Mouse (Mus musculus) bone marrow macrophage, adult 2 months (primary cell): Measurements from ENCODE around the gene Clec1a. TPM values are rescaled to one million over a fixed set of nuclear protein-coding genes. Genes with fewer than 3 reads are reported as not detected.

Experiments
- H3K27ac ChIP-seq: 2 replicates; pipeline ENCODE4 v1.5.1; 2012; ENCODE audit warnings: low read depth, low read length; ENCODE audit not compliant: insufficient read depth
- H3K4me1 ChIP-seq: 2 replicates; pipeline ENCODE4 v1.6.1; 2012; ENCODE audit warnings: low read length; ENCODE audit not compliant: control insufficient read depth, insufficient read depth
- H3K4me3 ChIP-seq: 2 replicates; pipeline ENCODE4 v1.5.1; 2012; ENCODE audit warnings: mild to moderate bottlenecking, low read length, moderate library complexity; ENCODE audit not compliant: insufficient read depth
- CTCF ChIP-seq: IDR thresholded peaks from 2 replicates; pipeline ENCODE4 v1.5.1; 2012; ENCODE audit warnings: low read depth, mild to moderate bottlenecking, low read length, moderate library complexity
- POLR2A ChIP-seq: IDR thresholded peaks from 2 replicates; pipeline ENCODE4 v1.6.1; 2012; ENCODE audit warnings: mild to moderate bottlenecking, low read depth, low read length, borderline replicate concordance
- polyA plus RNA-seq: library from polyadenylated mRNA; stranded (reverse); fragments of >200 nt; gene quantifications from 2 replicates; pipeline ENCODE4 v1.2.4, GENCODE M21; 2012; ENCODE audit not compliant: missing spikeins, insufficient read depth, insufficient read length

Gene Clec1a
- polyA plus RNA-seq, 1 experiment, result 0.46 TPM

DNA sequence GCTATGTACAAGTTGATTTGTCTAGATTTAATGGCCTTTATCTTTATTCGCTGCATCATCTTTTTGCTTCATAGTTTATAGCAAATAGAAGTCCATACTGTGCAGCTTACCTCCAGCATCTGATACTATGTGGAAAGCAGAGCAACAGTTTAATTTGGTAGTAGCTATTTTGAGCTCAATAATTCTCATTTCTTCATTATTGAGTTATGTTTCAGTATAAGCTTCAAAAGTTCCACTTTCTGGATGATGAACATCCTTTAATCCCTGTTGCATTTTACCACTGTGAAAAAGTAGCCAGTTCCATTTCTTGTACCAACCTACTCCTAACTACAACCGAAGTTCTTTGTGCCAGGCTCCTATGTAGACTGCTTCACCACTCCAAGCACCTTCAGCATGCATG is 43.2 kb downstream of the Clec1a start, which contains the start of gene Clec9a:
TSS of gene Clec9a (plus strand) at position 301 of the 400 bp plus-strand sequence.
- H3K27ac ChIP-seq, result peak within 1 kb of the TSS; percentile 84
- no peak within 1 kb of the TSS for H3K4me3 ChIP-seq
- TF ChIP-seq CTCF (no peak), POLR2A (no peak)
- peaks cover 11% of the 10 kb centered on the region for H3K4me1 ChIP-seq

DNA sequence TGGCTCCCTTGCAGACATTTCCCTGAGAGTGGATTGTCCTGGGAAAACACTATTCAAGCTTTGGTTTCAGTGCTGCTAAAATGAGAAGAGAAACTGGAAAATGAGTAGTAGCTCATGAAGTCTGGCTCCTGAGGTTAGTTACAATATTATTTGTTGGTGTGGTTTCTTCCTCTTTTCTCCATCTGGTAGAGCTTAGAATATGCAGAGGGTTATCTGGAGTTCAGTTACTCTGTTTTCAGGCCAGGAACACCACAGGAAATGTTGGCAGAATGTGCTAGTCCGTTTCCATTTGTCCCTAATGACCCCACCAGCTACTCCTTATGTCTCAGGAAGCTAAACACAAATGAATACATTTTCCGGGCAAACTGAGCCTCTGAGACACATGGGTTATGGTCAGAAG is 44.5 kb downstream of the Clec1a start:
- peaks cover 16% of the 10 kb centered on the region for H3K4me1 ChIP-seq
- peak overlapping the region; percentile 93 for H3K27ac ChIP-seq
- TF ChIP-seq CTCF (no peak), POLR2A (no peak)

DNA sequence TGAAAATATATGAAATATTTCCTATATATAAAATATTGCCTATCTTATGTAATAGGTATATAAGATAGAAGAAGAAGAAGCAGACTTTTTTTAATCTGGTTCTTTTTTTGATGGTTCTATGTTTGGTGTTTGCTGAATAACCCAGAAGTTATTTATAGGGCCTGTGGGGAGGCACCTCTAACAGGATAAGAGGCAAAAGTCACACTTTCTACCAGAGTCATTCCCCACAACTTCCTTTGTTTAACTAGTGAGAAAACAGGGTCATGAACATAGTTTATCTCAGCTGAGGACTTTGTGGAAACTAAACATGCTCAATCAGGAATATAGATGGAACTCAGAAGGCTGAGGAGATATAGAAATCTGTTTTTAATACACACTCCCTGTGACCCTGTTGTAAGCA is 45.8 kb downstream of the Clec1a start:
- H3K4me1 ChIP-seq, result peaks cover 23% of the 10 kb centered on the region
- H3K4me3 ChIP-seq, result no peak overlapping the region
- peak overlapping the region; percentile 93 for H3K27ac ChIP-seq
- no peak for TF ChIP-seq CTCF
- no peak for TF ChIP-seq POLR2A

More for the DNA sequence above, 44.5 kb downstream of the Clec1a start:
- H3K4me3 ChIP-seq, result no peak overlapping the region

DNA sequence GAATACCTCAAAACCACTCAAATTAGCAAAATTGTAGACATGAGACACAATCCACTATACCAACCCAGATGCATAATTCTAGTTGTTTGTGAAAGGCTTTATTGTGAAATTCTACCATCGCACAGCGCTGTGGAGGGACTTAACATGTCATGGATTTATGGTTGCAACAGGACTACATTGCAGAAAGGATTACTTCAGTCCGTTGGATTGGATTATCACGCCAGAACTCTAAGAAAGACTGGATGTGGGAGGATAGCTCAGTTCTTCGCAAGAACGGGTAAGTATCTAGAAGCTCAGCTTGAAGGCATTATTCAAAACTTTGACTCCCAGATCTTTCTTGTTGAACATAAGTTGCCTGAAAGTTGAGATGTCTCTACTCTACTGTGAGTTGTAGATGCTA is 48.4 kb downstream of the Clec1a start:
- H3K27ac ChIP-seq, result no peak overlapping the region
- H3K4me1 ChIP-seq, result peaks cover 35% of the 10 kb centered on the region
- TF ChIP-seq CTCF (no peak), POLR2A (no peak)
- H3K4me3 ChIP-seq, result no peak overlapping the region

DNA sequence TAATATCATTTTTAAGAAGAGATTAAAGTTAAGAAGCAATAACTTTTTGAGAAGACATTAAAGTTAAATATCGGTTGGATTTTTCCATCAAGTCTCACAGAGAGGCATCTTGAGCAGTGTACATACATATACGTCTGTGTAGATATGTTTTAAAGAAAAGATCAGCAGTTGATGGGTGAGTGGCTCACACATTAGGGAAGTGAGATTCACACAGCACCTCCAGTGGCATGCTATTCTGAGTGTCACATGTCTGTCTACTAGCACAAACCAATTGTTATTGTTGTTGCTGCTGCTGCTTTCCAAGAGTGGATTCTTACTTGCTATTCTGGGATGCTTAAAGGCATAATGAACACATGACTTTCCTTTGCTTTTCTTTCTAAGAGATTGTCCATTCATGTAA is 49.4 kb downstream of the Clec1a start:
- Histone ChIP-seq H3K4me3 (no peak overlapping the region), H3K27ac (no peak overlapping the region), H3K4me1 (peaks cover 28% of the 10 kb centered on the region)
- TF ChIP-seq POLR2A, result no peak
- TF ChIP-seq CTCF, result no peak

DNA sequence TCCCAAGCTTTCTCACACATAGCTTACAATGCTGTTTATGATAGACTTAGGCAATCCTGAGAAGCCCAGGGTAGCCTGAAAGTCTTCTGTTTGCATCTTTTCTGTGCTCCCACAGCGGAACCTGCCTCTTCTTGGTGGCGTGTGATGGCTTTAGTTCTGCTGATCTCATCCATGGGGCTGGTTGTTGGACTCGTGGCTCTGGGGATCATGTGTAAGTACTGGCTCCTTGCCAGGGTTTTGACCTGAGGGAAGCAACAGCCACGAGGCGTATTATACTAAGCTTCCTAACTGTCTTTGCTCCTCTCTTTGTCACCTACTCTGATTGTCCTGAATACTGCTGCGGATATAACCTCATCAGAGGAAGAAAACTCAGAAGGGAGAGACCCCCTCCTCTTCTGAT is 51.9 kb downstream of the Clec1a start:
- Histone ChIP-seq H3K27ac (peak overlapping the region; percentile 76), H3K4me1 (peaks cover 30% of the 10 kb centered on the region), H3K4me3 (no peak overlapping the region)
- TF ChIP-seq CTCF (no peak), POLR2A (no peak)

DNA sequence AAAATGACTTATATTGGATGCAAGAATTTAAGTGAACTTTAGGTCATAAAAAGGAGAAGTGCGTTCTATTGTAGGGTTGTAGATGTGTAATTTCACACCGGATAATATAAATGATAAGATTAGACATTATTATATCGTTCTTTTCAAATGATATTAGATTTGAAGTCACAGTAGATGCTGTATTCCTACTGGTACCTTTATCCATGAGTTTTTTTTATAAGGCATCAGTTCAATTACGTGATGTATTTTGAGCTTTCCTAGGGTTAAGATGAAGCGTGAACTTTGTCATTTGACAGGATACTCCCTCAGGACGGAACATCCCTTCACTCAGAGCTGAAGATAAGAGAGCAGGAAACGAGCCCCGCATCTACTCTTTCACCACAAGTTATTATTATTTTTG is 54.8 kb downstream of the Clec1a start, which contains the start of gene Clec1b:
TSS of gene Clec1b (plus strand) at position 301 of the 400 bp plus-strand sequence.
- H3K4me1 ChIP-seq, result peaks cover 22% of the 10 kb centered on the region
- H3K4me3 ChIP-seq, result no peak within 1 kb of the TSS
- no peak within 1 kb of the TSS for H3K27ac ChIP-seq
- no peak for TF ChIP-seq CTCF
- TF ChIP-seq POLR2A, result no peak

DNA sequence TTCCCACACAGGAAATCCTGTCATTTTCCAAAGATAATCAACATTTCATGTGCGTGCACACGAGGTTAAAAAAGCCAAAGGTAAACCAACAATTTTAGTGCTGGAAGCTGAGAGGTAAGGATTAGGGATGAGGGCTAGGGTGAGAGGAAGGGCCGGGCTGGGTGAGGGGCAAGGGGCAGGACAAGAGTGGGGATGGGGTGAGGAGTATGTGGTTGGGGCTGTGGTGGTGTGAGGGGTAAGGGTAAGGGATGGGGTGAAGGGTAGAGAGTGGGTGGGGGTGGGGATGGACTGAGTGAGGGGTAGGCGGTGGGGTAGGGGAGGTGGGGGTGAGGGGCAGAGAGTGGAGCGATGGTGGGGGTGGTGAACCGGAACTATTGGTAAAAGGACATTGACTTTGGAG is 58.1 kb downstream of the Clec1a start:
- Histone ChIP-seq H3K4me3 (no peak overlapping the region), H3K27ac (no peak overlapping the region), H3K4me1 (peaks cover 5% of the 10 kb centered on the region; the same call in 1 of the 2 replicates)
- TF ChIP-seq POLR2A, result no peak
- no peak for TF ChIP-seq CTCF

DNA sequence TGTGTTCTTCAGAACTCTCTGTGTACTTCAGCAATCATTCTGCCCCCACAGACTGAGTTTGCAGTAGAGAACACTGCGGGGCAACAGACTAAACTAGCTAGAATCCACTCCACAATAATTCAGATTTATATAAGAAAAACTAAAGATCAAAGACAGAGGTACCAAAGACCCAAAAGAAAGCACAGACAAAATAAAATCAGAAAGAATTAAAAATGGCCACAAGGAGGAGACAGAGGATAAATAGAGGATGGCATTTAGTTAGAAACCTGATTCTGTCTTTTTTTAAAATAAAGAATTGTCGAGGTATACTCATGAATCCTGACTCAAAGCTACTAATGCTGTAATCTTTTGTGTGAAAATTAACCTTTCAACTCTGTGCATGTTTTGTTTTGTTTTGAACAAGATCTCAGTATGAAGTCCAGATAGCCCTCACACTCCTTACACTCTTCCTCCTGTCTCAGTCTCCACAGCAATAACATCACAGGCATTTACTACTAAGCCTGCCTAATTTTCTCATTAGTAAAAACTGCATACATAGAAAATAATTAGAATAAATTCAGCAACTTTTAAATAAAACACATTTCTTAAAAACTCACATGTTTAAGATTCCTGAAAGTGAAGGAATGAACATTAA is 58.6 kb downstream of the Clec1a start:
- Histone ChIP-seq H3K4me1 (peaks cover 5% of the 10 kb centered on the region; the same call in 1 of the 2 replicates), H3K4me3 (no peak overlapping the region), H3K27ac (no peak overlapping the region)
- TF ChIP-seq POLR2A, result no peak
- TF ChIP-seq CTCF, result no peak

DNA sequence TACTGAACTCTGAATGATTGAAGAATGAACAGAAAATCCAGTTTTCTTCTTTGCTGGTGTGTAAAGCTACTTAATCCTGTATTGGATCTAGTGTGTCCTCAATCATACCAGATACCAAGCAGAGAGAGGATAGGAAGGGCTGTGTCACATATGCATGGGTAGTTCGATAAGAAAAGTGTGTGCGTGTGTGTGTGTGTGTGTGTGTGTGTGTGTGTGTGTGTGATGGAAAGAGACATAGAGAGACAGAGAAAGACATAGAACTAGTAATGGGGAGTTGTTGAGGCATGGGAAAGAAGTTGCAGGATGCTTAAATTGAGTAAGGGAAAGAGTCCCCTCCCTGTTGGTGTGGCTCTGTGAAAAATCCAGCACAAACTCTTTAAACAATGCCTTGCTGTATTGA is 66.0 kb downstream of the Clec1a start, which contains the start of gene Clec12b:
TSS of gene Clec12b (minus strand) at position 101 of the 400 bp plus-strand sequence.
- H3K4me1 ChIP-seq, result peaks cover 4% of the 10 kb centered on the region
- no peak within 1 kb of the TSS for H3K27ac ChIP-seq
- TF ChIP-seq POLR2A (no peak), CTCF (no peak)
- H3K4me3 ChIP-seq, result no peak within 1 kb of the TSS
